Mouse (Mus musculus) kidney, embryonic 14.5 days (tissue): ENCODE results near the gene Mthfd2. TPM values are rescaled to one million over a fixed set of nuclear protein-coding genes. Genes with fewer than 3 reads are reported as not detected.
A peak's percentile ranks its signal among the peaks of the same experiment; 100 is the strongest.

Source experiments
- ATAC-seq: fragments of 200-750 bp; cut with Nextera tagmentation; 2 replicates; pipeline ENCODE4 v1.8.0; 2017; ENCODE audit warnings: moderate number of reproducible peaks, mild to moderate bottlenecking, moderate TSS enrichment, moderate library complexity; ENCODE audit not compliant: low FRiP score, low TSS enrichment
- H3K27ac ChIP-seq: fragments of 300-500 bp; sonication (generic); 2 replicates; pipeline ENCODE4 v1.5.1; 2014; ENCODE audit warnings: low read depth, mild to moderate bottlenecking, low read length, moderate library complexity, mixed read lengths
- H3K27me3 ChIP-seq: fragments of 300-500 bp; sonication (generic); 2 replicates; pipeline ENCODE4 v1.6.1; 2014; ENCODE audit warnings: mild to moderate bottlenecking, low read length; ENCODE audit not compliant: control insufficient read depth, insufficient read depth
- H3K36me3 ChIP-seq: fragments of 300-500 bp; sonication (generic); 2 replicates; pipeline ENCODE4 v1.6.1; 2014; ENCODE audit warnings: low read length, mixed read lengths; ENCODE audit not compliant: control insufficient read depth, insufficient read depth
- H3K4me1 ChIP-seq: fragments of 300-500 bp; sonication (generic); 2 replicates; pipeline ENCODE4 v1.6.1; 2014; ENCODE audit warnings: low read length, mixed read lengths; ENCODE audit not compliant: control insufficient read depth, insufficient read depth
- H3K4me2 ChIP-seq: fragments of 300-500 bp; sonication (generic); replicated peaks from 2 replicates; pipeline ENCODE4 v1.6.1; 2014; ENCODE audit warnings: low read depth, mild to moderate bottlenecking, low read length
- H3K4me3 ChIP-seq: fragments of 300-500 bp; sonication (generic); 2 replicates; pipeline ENCODE4 v1.5.1; 2014; ENCODE audit warnings: mild to moderate bottlenecking, low read length
- H3K9ac ChIP-seq: fragments of 300-500 bp; sonication (generic); 2 replicates; pipeline ENCODE4 v1.6.1; 2014; ENCODE audit warnings: low read depth, mild to moderate bottlenecking, low read length, moderate library complexity
- H3K9me3 ChIP-seq: fragments of 300-500 bp; sonication (generic); 2 replicates; pipeline ENCODE4 v1.6.1; 2016; ENCODE audit warnings: low read length; ENCODE audit not compliant: control insufficient read depth
- whole genome bisulfite sequencing: fragments of 180-500 bp; shearing (Covaris S2); extraction: QIAGEN DNeasy Blood & Tissue Kit; methylation state at CpG from one replicate; pipeline ENCODE4 v1.1.7; 2014; 5-methylcytosine and 5-hydroxymethylcytosine counted together
- polyA plus RNA-seq: library from polyadenylated mRNA; unstranded; fragments of >200 nt; fragmentation: Nextera tagmentation; extraction: Ambion mirVana; gene quantifications from 2 replicates; pipeline ENCODE4 v1.2.1, GENCODE M21; 2014

Mthfd2 gene
- polyA plus RNA-seq, 1 experiment from 2014 or later = 50.8 TPM

- Histone ChIP-seq H3K36me3 (peaks cover 52% of the 10 kb centered on the region), H3K9me3 (no peaks in the 10 kb centered on the region), H3K4me2 (no peak overlapping the region), H3K27me3 (no peaks in the 10 kb centered on the region), H3K4me3 (no peak overlapping the region), H3K9ac (no peak overlapping the region), H3K27ac (no peak overlapping the region), H3K4me1 (peaks cover 3% of the 10 kb centered on the region; the same call in 1 of the 2 replicates)
- 87% methylated on average over 9 of the region's 9 CpGs for WGBS
- ATAC-seq = no peak
Observed at GRCm38 (mm10) chr6:83354856-83355781, 29.4 kb upstream of the Mthfd2 start.

- Histone ChIP-seq H3K9me3 (no peaks in the 10 kb centered on the region), H3K27ac (no peak overlapping the region), H3K4me1 (peaks cover 7% of the 10 kb centered on the region; the same call in 1 of the 2 replicates), H3K4me3 (no peak overlapping the region), H3K36me3 (peaks cover 36% of the 10 kb centered on the region), H3K9ac (no peak overlapping the region), H3K4me2 (no peak overlapping the region), H3K27me3 (no peaks in the 10 kb centered on the region)
- 94% methylated on average over 24 of the region's 24 CpGs for WGBS
- no peak for ATAC-seq
Observed at GRCm38 (mm10) chr6:83352666-83353410, 27.1 kb upstream of the Mthfd2 start.

- Histone ChIP-seq H3K9me3 (no peaks in the 10 kb centered on the region), H3K36me3 (peaks cover 25% of the 10 kb centered on the region), H3K9ac (no peak overlapping the region), H3K27me3 (no peaks in the 10 kb centered on the region), H3K4me1 (peaks cover 7% of the 10 kb centered on the region; the same call in 1 of the 2 replicates), H3K27ac (no peak overlapping the region), H3K4me3 (no peak overlapping the region), H3K4me2 (no peak overlapping the region)
- no peak for ATAC-seq
- 83% methylated on average over 7 of the region's 7 CpGs for WGBS
Observed at GRCm38 (mm10) chr6:83351490-83352160, 25.9 kb upstream of the Mthfd2 start.

GRCm38 (mm10) chr6:83350851-83351405 lies 25.2 kb upstream of the Mthfd2 start:
- Histone ChIP-seq H3K4me2 (no peak overlapping the region), H3K36me3 (peaks cover 25% of the 10 kb centered on the region), H3K9ac (no peak overlapping the region; the same call in 1 of the 2 replicates), H3K27ac (no peak overlapping the region), H3K9me3 (no peaks in the 10 kb centered on the region), H3K4me1 (peaks cover 7% of the 10 kb centered on the region; the same call in 1 of the 2 replicates), H3K27me3 (no peaks in the 10 kb centered on the region), H3K4me3 (no peak overlapping the region)
- WGBS = 92% methylated on average over 16 of the region's 16 CpGs
- ATAC-seq = no peak

GRCm38 (mm10) chr6:83350172-83350571 lies 24.5 kb upstream of the Mthfd2 start:
- H3K27me3 ChIP-seq = no peaks in the 10 kb centered on the region
- H3K4me3 ChIP-seq = peak overlapping the region; percentile 89
- peaks cover 7% of the 10 kb centered on the region; the same call in 1 of the 2 replicates for H3K4me1 ChIP-seq
- H3K27ac ChIP-seq = no peak overlapping the region
- 84% methylated on average over 7 of the region's 7 CpGs for WGBS
- ATAC-seq = no peak
- H3K4me2 ChIP-seq = peak overlapping the region; percentile 80
- H3K9ac ChIP-seq = peak overlapping the region; percentile 86
- peaks cover 21% of the 10 kb centered on the region for H3K36me3 ChIP-seq
- H3K9me3 ChIP-seq = no peaks in the 10 kb centered on the region

- WGBS = under 1% methylated on average over 53 of the region's 53 CpGs
- H3K27ac ChIP-seq = no peak overlapping the region
Observed at GRCm38 (mm10) chr6:83349274-83349958, 23.7 kb upstream of the Mthfd2 start.

GRCm38 (mm10) chr6:83348873-83349272 lies 23.2 kb upstream of the Mthfd2 start, which contains the start of gene Bola3:
Gene Bola3 (plus strand): TSS chr6:83349147.
- Histone ChIP-seq H3K27ac (no peak within 1 kb of the TSS), H3K27me3 (no peaks in the 10 kb centered on the region), H3K36me3 (peaks cover 9% of the 10 kb centered on the region; the same call in 1 of the 2 replicates), H3K9ac (peak within 1 kb of the TSS; percentile 86), H3K4me2 (peak within 1 kb of the TSS; percentile 80), H3K9me3 (no peaks in the 10 kb centered on the region), H3K4me3 (peak within 1 kb of the TSS; percentile 89), H3K4me1 (peaks cover 7% of the 10 kb centered on the region; the same call in 1 of the 2 replicates)
- WGBS = 29% methylated on average over 6 of the region's 6 CpGs
- ATAC-seq = peak; percentile 63

More at GRCm38 (mm10) chr6:83349274-83349958, 23.7 kb upstream of the Mthfd2 start:
- Histone ChIP-seq H3K9ac (peak overlapping the region; percentile 86), H3K4me3 (peak overlapping the region; percentile 89), H3K4me1 (peaks cover 7% of the 10 kb centered on the region; the same call in 1 of the 2 replicates), H3K4me2 (peak overlapping the region; percentile 80), H3K27me3 (no peaks in the 10 kb centered on the region), H3K36me3 (peaks cover 13% of the 10 kb centered on the region; the same call in 1 of the 2 replicates), H3K9me3 (no peaks in the 10 kb centered on the region)
- peak; percentile 96 for ATAC-seq

- no peak overlapping the region for H3K9ac ChIP-seq
- no peak overlapping the region for H3K4me2 ChIP-seq
- ATAC-seq = no peak
- WGBS = 92% methylated on average over 3 of the region's 3 CpGs
- H3K27me3 ChIP-seq = no peaks in the 10 kb centered on the region
- H3K27ac ChIP-seq = no peak overlapping the region
- H3K4me3 ChIP-seq = no peak overlapping the region
- H3K36me3 ChIP-seq = peaks cover 4% of the 10 kb centered on the region
- no peaks in the 10 kb centered on the region for H3K9me3 ChIP-seq
- peaks cover 7% of the 10 kb centered on the region; the same call in 1 of the 2 replicates for H3K4me1 ChIP-seq
Observed at GRCm38 (mm10) chr6:83347916-83348315, 22.2 kb upstream of the Mthfd2 start.
